Mouse (Mus musculus) adrenal gland, postnatal 25 days (tissue): ENCODE results near the gene Ctxn1. TPM values are rescaled to one million over a fixed set of nuclear protein-coding genes. Genes with fewer than 3 reads are reported as not detected.

Experiments used
- DNase-seq: peaks from one replicate; pipeline ENCODE4 v3.0.0; 2021; ENCODE audit warnings: mixed read lengths
- total RNA-seq: library from RNA; stranded (reverse); gene quantifications from 2 replicates; pipeline ENCODE4 v1.2.3, GENCODE M21; 2021

The Ctxn1 gene
- total RNA-seq, 1 experiment from 2014 or later = 8.0 TPM

GRCm38 (mm10) chr8:4250306-4250970 lies 8.6 kb downstream of the Ctxn1 start:
- peak; percentile 90 for DNase-seq

- peak; percentile 47 for DNase-seq
Measured at GRCm38 (mm10) chr8:4249213-4249612, 9.9 kb downstream of the Ctxn1 start.

DNA sequence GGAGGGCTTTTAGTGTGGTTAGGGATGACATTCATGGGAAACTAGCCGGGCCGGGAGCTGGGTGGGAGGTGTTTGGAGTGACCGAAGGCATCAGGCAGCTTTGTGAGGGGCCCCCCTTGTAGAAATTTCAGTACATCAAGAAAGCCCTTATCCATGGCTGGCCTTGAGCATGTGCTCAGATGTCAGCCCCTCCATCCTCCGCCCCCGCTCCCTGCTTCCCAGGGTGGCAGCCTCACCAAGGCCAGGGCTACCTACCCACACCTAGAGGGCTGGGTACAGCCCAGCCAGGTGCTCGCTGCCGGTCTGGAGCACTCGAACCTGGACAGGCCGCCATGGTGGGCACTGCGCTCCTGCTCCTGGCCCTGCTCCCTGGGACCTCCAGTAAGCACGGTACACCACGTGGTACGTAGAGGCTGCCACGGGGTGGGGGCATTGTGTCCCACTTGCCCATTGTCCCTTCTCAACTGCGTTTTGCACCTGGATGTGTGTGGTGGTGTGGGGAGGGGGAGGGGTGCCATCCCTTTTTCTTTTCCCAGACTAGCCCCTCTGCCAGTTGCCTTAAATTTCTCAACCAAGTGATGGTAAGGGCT lies 11.0 kb downstream of the Ctxn1 start, which contains the start of gene Tgfbr3l:
Gene Tgfbr3l (plus strand): TSS at position 264 of the 590 bp plus-strand sequence.
- DNase-seq = no peak

GRCm38 (mm10) chr8:4247241-4247640 lies 11.8 kb downstream of the Ctxn1 start:
- no peak for DNase-seq

DNA sequence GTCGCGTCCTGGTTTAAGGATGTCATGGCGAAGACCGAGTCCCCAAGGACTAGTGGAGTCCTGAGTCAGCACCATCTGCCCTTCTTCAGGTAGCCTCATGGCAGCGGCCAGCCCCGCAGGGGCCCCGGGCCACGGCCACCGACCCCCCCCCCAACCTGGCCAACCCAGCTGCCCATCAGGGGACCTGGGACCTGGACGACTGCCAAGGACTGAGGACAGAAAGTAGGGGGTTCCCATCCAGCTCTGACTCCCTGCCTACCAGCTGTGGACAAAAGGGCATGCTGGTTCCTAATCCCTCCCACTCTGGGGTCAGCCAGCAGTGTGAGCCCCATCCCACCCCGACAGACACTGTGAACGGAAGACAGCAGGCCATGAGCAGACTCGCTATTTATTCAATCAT lies 13.3 kb downstream of the Ctxn1 start:
- DNase-seq = no peak

DNA sequence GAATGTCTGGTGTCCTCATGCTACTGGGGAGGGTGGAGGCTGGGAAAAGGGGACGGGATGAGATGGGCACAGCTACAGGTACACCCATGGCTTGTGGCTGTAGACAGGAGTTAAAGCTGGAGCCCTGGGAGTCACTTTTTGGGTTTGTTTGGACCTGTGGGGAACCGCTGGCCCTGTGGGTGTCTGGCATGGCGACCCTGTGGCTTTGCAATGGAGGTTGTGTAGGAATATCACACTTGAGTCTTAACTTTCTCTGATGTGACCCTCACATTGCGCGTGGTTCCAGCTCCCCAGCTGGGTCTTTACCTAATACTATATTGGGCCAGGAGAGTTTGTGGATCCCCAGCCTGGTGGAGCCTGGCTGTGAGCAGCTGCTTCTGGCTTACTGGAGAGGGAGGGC lies 14.0 kb downstream of the Ctxn1 start:
- DNase-seq = no peak

GRCm38 (mm10) chr8:4239193-4239890 lies 19.7 kb downstream of the Ctxn1 start:
- no peak for DNase-seq

DNA sequence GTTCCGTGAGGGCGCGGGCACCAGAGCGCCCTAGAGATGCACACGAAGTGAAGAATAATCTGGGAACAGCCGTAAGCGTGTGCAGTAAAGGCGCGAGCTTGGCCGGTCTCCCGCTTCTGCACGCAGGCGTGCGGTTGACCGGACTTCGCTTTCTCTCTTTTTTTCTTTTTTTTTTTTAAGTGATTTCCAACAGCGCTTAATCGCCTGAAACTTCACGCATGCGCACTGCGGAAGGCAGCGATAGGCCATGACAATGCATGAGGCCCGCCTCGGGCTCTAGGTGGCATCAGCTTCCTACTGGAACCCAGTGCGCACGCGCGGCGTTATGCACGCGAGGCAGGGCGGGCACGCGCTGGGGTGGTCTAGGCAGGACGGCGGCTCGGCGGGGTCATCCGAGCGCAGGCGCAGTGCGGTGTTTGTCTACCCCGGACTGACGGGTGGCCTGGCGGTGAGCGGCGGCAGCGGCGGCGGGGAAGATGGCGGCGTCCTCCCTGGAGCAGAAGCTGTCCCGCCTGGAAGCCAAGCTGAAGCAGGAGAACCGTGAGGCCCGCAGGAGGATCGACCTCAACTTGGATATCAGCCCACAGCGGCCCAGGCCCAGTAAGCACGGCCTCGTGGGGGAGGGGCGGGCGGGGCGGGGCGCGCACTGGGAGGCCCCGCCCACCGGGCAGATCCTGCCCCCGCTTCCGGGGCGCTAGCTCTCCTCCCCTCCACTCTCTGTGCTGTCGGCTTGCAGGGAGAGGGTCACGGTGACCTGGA lies 20.5 kb downstream of the Ctxn1 start, which contains the start of the genes Map2k7 and Gm49320:
Gene Map2k7 (plus strand): TSS at position 307 of the 759 bp plus-strand sequence.
Gene Gm49320 (plus strand): TSS at position 432 of the 759 bp plus-strand sequence.
- peak; percentile 100 for DNase-seq

DNA sequence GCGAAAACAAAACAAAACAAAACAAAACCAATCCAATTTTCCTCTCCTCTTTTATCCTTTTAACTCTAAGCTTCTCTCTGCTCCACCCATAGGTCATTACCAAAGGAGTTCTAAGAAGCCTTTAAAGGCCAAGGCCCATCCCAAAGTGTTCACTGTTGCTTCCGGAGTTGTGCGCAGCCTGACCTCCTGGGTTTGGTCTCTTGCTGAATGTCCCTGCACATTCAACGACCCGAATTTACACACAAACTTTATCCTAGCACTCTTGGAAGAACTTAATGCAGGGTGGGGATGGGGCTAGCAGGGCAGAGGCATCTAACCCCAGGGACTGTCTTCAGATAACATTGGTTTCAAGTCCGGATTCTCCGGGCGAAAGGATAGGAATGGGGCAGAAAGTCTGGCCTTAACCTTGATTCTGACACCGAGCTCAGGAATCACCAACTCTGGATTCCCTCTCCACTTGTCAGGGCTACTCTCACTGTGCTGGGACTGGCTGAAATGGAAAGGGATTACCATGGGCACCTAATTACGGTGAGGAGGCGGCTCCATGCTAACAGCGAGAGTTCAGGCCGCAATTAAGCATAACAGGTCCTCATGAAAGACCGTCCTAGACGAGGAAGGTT lies 21.1 kb downstream of the Ctxn1 start:
- DNase-seq = peak; percentile 51

- no peak for DNase-seq
Measured at GRCm38 (mm10) chr8:4230612-4231351, 28.3 kb downstream of the Ctxn1 start.

DNA sequence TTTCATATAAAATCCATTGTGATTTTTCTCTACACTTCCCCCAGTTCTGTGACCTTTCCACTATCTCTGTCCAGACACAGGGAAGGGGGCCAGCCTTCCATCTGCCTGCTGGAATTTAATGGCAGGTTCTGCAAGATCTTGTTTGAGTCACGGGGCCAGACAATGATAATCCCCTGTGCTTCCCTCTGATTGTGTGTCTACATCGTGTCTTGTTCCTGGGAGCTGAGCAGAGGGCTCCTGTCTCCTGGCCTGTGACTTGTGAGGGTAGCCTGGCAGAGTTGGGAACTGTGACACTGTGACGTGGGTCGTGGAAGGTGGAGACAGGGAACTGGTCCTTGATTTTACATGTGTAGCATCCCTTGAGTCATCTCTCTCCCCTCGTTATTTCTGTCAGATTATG lies 29.3 kb downstream of the Ctxn1 start:
- DNase-seq = no peak

DNA sequence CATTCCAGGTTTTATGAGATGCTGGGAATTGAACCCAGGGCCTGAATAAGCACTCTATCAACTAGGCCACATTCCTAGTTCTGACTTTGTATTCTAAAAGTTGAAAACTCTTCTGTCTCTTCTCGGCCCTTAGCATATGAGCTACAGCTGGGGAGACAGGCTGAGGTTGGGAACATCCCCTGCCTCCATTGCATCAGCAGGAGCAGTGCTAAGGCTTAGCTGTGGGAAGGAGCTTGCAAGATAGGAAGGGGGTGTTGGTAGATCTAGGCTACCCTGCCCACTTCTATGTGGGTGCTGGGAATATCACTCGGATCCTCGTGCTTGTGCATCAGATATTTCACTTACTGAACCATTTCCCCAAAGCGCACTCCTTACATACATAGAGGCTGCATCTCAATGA lies 31.2 kb downstream of the Ctxn1 start:
- DNase-seq = no peak

DNA sequence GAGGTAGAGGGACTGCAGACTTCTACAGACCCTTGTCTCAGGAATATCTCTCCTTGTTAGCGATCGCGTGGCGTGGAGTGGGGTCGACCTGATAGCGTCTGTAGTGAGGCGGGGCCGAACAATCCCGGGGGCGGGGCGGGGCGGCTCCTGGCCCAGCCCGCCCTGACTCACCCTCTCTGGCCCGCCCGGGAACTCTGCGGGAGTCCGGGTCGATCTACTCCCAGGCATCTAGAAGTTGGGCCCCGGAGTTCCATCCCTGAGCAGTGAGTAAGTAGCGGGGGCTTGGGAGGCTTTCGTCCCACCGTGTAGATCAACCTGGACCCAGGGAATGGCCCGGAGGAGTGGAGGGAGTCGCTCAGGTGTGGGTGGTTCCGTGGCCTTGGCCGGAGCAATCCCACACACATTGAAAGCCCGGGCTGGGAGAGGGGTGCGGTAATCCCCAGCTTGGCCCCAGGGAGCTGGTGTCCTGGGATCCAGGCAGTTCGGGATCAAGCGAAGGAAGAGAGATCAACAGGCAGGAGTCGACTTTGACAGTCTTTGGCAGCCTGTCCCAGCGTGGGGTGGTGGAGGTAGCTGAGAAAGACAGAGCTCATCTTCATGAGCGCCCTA lies 32.2 kb downstream of the Ctxn1 start, which contains the start of gene Lrrc8e:
Gene Lrrc8e (plus strand): TSS at position 89 of the 609 bp plus-strand sequence.
- peak; percentile 82 for DNase-seq

GRCm38 (mm10) chr8:4226323-4226722 lies 32.8 kb downstream of the Ctxn1 start:
- DNase-seq = no peak

DNA sequence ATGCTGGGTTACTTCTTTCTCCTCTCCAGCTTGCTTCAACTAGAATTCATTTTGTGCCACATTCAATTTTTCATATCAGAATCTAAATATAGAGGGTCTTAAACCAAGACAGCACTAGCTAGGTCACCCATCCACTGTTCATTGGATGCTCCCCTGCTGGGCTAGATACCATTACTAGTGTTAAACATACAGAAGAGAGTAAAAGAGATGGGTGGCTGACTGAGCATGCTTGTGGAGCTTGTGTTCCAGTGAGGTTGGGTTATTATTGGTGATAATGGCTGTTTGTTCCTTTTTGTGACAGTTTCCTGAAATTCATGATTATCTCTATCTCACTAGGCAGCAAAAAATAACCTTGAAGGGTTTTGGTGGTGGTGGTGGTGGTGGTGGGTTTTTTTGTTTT lies 37.0 kb downstream of the Ctxn1 start:
- DNase-seq = no peak

- DNase-seq = no peak
Measured at GRCm38 (mm10) chr8:4219617-4220016, 39.5 kb downstream of the Ctxn1 start.

GRCm38 (mm10) chr8:4216791-4217621 lies 42.1 kb downstream of the Ctxn1 start, which contains the start of gene Prr36:
TSS of gene Prr36 (minus strand) at chr8:4217459.
- peak; percentile 50 for DNase-seq

DNA sequence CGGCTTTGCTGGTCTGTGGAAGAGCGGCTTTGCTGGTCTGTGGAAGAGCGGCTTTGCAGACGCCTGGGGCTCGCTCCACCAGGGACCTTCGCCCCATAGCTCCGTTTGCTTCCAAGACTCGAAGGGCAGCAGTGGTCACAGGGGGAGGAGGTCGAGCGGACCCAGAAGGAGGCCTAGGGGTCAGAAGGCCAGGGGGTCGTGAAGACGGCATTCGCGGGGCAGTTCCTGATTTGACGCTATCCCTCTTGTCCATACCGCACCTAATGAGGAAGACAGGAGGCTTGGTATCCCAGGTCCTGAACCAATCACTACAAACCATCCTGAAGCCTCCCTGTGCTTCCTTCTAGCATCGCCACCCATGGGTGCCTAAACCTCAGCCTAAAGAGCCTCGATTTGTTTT lies 42.8 kb downstream of the Ctxn1 start:
- no peak for DNase-seq
